Mouse (Mus musculus) forebrain, embryonic 13.5 days (tissue): ENCODE results near the gene Rpa3. TPM values are rescaled to one million over a fixed set of nuclear protein-coding genes. Genes with fewer than 3 reads are reported as not detected.

ENCODE experiments used
- polyA plus RNA-seq: library from polyadenylated mRNA; unstranded; fragments of >200 nt; fragmentation: Nextera tagmentation; extraction: Ambion mirVana; gene quantifications from 2 replicates; pipeline ENCODE4 v1.2.1, GENCODE M21; 2015

Gene Rpa3
- polyA plus RNA-seq, 1 experiment from 2014 or later: 172 TPM

Other genes starting within 250 kb of the Rpa3 start
- gene Col28a1, start 66.6 kb downstream of the Rpa3 start, polyA plus RNA-seq: 0.22 and 0.40 TPM in 2 replicates
- gene Mios, start 50.0 kb downstream of the Rpa3 start, polyA plus RNA-seq: 22.7 and 23.5 TPM in 2 replicates
- gene Umad1, start 115 bp upstream of the Rpa3 start, polyA plus RNA-seq: 30.3 and 33.0 TPM in 2 replicates
- 23.0 and 23.1 TPM in 2 replicates for gene Gm45062, start 277 bp upstream of the Rpa3 start, polyA plus RNA-seq